Mouse (Mus musculus): ENCODE measurements around the gene Lgr4. TPM values are rescaled to one million over a fixed set of nuclear protein-coding genes. Genes with fewer than 3 reads are reported as not detected.
"Not testable (repeated sequence)": the region's sequence is repeated elsewhere in the genome, so short reads cannot be mapped to it uniquely, and the experiment has no call there.

The Lgr4 gene
- polyA plus RNA-seq (2014; fragmentation: Nextera tagmentation; extraction: Ambion mirVana) = 19.3 and 20.8 TPM in 2 replicates

GRCm38 (mm10) chr2:109917496-109918413, at the start of gene Lgr4:
Gene Lgr4 (plus strand): TSS chr2:109917647.
- H3K4me2 ChIP-seq (ENCODE audit: low read length) = peak within 1 kb of the TSS; percentile 80
- peaks cover 11 to 36% of the 10 kb centered on the region in 2 experiments for H3K4me1 ChIP-seq (ENCODE audit: control insufficient read depth in 2 of 2, insufficient read depth in 2 of 2, low read length in 2 of 2)
- H3K27me3 ChIP-seq (ENCODE audit: control insufficient read depth, insufficient read depth, low read length) = no peaks in the 10 kb centered on the region
- peak within 1 kb of the TSS; percentile 78 to 98 for H3K27ac ChIP-seq (replicated peaks in 1 of 2; ENCODE audit: control insufficient read depth in 1 of 2, insufficient read depth in 1 of 2, low read depth in 2 of 2, low read length in 2 of 2)
- peak within 1 kb of the TSS; percentile 97 for H3K9ac ChIP-seq (ENCODE audit: low read length)
- H3K36me3 ChIP-seq (ENCODE audit: control insufficient read depth, insufficient read depth, low read length) = no peaks in the 10 kb centered on the region
- WGBS = 0% methylated on average over 93 of the region's 111 CpGs
- peak; percentile 96 for ATAC-seq (ENCODE audit: insufficient number of reproducible peaks, insufficient read depth, low FRiP score, low read depth)
- H3K4me3 ChIP-seq (ENCODE audit: control insufficient read depth in 1 of 2, insufficient read depth in 1 of 2, low read depth in 1 of 2, low read length in 2 of 2) = peak within 1 kb of the TSS; percentile 92 to 95
- no peaks in the 10 kb centered on the region for H3K9me3 ChIP-seq (ENCODE audit: control insufficient read depth, low read length)

GRCm38 (mm10) chr2:109879429-109879828, 38.0 kb upstream of the Lgr4 start:
- H3K4me1 ChIP-seq (ENCODE audit: control insufficient read depth in 2 of 2, insufficient read depth in 2 of 2, low read length in 2 of 2); H3K9ac ChIP-seq (ENCODE audit: low read length); H3K4me3 ChIP-seq (ENCODE audit: control insufficient read depth in 1 of 2, insufficient read depth in 1 of 2, low read depth in 1 of 2, low read length in 2 of 2); H3K9me3 ChIP-seq (ENCODE audit: control insufficient read depth, low read length); H3K4me2 ChIP-seq (ENCODE audit: low read length); H3K27me3 ChIP-seq (ENCODE audit: control insufficient read depth, insufficient read depth, low read length); H3K36me3 ChIP-seq (ENCODE audit: control insufficient read depth, insufficient read depth, low read length); ATAC-seq (ENCODE audit: insufficient number of reproducible peaks, insufficient read depth, low FRiP score, low read depth); H3K27ac ChIP-seq (replicated peaks in 1 of 2; ENCODE audit: control insufficient read depth in 1 of 2, insufficient read depth in 1 of 2, low read depth in 2 of 2, low read length in 2 of 2): not testable (repeated sequence)
- 61% methylated on average over 4 of the region's 4 CpGs for WGBS

GRCm38 (mm10) chr2:109881111-109881510, 36.3 kb upstream of the Lgr4 start:
- Histone ChIP-seq H3K9me3 (ENCODE audit: control insufficient read depth, low read length) (0 out of 2 replicates have a peak, but pooled peaks cover 4% of the 10 kb centered on the region), H3K9ac (ENCODE audit: low read length) (no peak overlapping the region), H3K4me3 (ENCODE audit: control insufficient read depth in 1 of 2, insufficient read depth in 1 of 2, low read depth in 1 of 2, low read length in 2 of 2) (no peak overlapping the region), H3K4me1 (ENCODE audit: control insufficient read depth in 2 of 2, insufficient read depth in 2 of 2, low read length in 2 of 2) (no peaks in the 10 kb centered on the region; a peak in 1 of 4 replicates), H3K27me3 (ENCODE audit: control insufficient read depth, insufficient read depth, low read length) (no peaks in the 10 kb centered on the region), H3K27ac (replicated peaks in 1 of 2; ENCODE audit: control insufficient read depth in 1 of 2, insufficient read depth in 1 of 2, low read depth in 2 of 2, low read length in 2 of 2) (no peak overlapping the region), H3K4me2 (ENCODE audit: low read length) (no peak overlapping the region), H3K36me3 (ENCODE audit: control insufficient read depth, insufficient read depth, low read length) (no peaks in the 10 kb centered on the region)
- ATAC-seq (ENCODE audit: insufficient number of reproducible peaks, insufficient read depth, low FRiP score, low read depth) = no peak
- WGBS = 62% methylated on average over 2 of the region's 2 CpGs

GRCm38 (mm10) chr2:109881625-109882024, 35.8 kb upstream of the Lgr4 start:
- Histone ChIP-seq H3K4me2 (ENCODE audit: low read length) (no peak overlapping the region), H3K4me3 (ENCODE audit: control insufficient read depth in 1 of 2, insufficient read depth in 1 of 2, low read depth in 1 of 2, low read length in 2 of 2) (no peak overlapping the region), H3K27me3 (ENCODE audit: control insufficient read depth, insufficient read depth, low read length) (no peaks in the 10 kb centered on the region), H3K9me3 (ENCODE audit: control insufficient read depth, low read length) (0 out of 2 replicates have a peak, but pooled peaks cover 4% of the 10 kb centered on the region), H3K27ac (replicated peaks in 1 of 2; ENCODE audit: control insufficient read depth in 1 of 2, insufficient read depth in 1 of 2, low read depth in 2 of 2, low read length in 2 of 2) (no peak overlapping the region), H3K4me1 (ENCODE audit: control insufficient read depth in 2 of 2, insufficient read depth in 2 of 2, low read length in 2 of 2) (no peaks in the 10 kb centered on the region; a peak in 1 of 4 replicates), H3K9ac (ENCODE audit: low read length) (no peak overlapping the region), H3K36me3 (ENCODE audit: control insufficient read depth, insufficient read depth, low read length) (no peaks in the 10 kb centered on the region)
- WGBS = 45% methylated on average over 1 of the region's 1 CpGs
- no peak for ATAC-seq (ENCODE audit: insufficient number of reproducible peaks, insufficient read depth, low FRiP score, low read depth)

DNA sequence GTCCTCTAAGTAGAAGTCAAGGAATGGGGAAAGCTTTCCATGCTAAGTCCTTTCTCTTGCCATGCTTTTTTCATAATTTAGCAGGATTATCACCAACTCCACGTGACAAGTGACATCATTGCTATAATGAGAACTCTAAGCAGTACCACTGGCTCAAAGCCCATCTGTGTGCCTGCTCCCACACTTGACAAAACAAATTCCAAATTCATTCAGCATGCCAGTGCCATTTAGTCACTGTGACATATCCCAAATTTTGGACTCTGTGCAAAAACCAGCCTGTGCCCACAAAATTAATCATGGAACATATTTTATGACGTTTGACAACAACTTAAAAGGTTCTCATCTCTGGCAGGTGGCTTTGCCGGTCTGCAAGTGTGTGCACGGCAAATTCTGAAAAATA, 33.3 kb upstream of the Lgr4 start:
- Histone ChIP-seq H3K4me2 (ENCODE audit: low read length) (no peak overlapping the region), H3K9ac (ENCODE audit: low read length) (no peak overlapping the region), H3K27me3 (ENCODE audit: control insufficient read depth, insufficient read depth, low read length) (no peaks in the 10 kb centered on the region), H3K4me1 (ENCODE audit: control insufficient read depth in 2 of 2, insufficient read depth in 2 of 2, low read length in 2 of 2) (no peaks in the 10 kb centered on the region; a peak in 1 of 4 replicates), H3K9me3 (ENCODE audit: control insufficient read depth, low read length) (0 out of 2 replicates have a peak, but pooled peaks cover 4% of the 10 kb centered on the region), H3K27ac (replicated peaks in 1 of 2; ENCODE audit: control insufficient read depth in 1 of 2, insufficient read depth in 1 of 2, low read depth in 2 of 2, low read length in 2 of 2) (no peak overlapping the region), H3K4me3 (ENCODE audit: control insufficient read depth in 1 of 2, insufficient read depth in 1 of 2, low read depth in 1 of 2, low read length in 2 of 2) (no peak overlapping the region), H3K36me3 (ENCODE audit: control insufficient read depth, insufficient read depth, low read length) (no peaks in the 10 kb centered on the region)
- WGBS = 70% methylated on average over 4 of the region's 4 CpGs
- ATAC-seq (ENCODE audit: insufficient number of reproducible peaks, insufficient read depth, low FRiP score, low read depth) = no peak

DNA sequence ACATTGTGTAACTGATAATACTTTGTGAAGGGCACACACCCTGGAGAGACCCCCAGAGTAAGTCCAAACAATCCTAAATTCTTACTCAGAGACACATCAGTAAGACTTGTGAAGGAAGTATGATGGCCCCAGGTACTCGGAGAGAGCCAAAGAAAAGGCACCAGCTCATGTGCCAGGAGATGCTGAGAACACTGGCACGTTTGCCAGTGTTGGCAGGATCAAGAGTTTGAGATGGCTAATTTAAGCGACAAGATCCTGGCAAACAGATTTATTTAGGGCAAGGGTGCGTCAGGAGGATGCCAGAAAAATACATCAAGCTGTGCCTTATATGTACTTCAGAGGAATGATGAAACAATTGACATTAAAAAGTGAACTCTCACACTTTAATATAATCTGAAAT, 32.9 kb upstream of the Lgr4 start:
- no peaks in the 10 kb centered on the region for H3K27me3 ChIP-seq (ENCODE audit: control insufficient read depth, insufficient read depth, low read length)
- H3K4me1 ChIP-seq (ENCODE audit: control insufficient read depth in 2 of 2, insufficient read depth in 2 of 2, low read length in 2 of 2) = no peaks in the 10 kb centered on the region; a peak in 1 of 4 replicates
- no peak overlapping the region for H3K27ac ChIP-seq (replicated peaks in 1 of 2; ENCODE audit: control insufficient read depth in 1 of 2, insufficient read depth in 1 of 2, low read depth in 2 of 2, low read length in 2 of 2)
- H3K4me3 ChIP-seq (ENCODE audit: control insufficient read depth in 1 of 2, insufficient read depth in 1 of 2, low read depth in 1 of 2, low read length in 2 of 2) = no peak overlapping the region
- H3K4me2 ChIP-seq (ENCODE audit: low read length) = no peak overlapping the region
- 48% methylated on average over 4 of the region's 4 CpGs for WGBS
- H3K9me3 ChIP-seq (ENCODE audit: control insufficient read depth, low read length) = 0 out of 2 replicates have a peak, but pooled peaks cover 4% of the 10 kb centered on the region
- no peak overlapping the region for H3K9ac ChIP-seq (ENCODE audit: low read length)
- ATAC-seq (ENCODE audit: insufficient number of reproducible peaks, insufficient read depth, low FRiP score, low read depth) = no peak
- no peaks in the 10 kb centered on the region for H3K36me3 ChIP-seq (ENCODE audit: control insufficient read depth, insufficient read depth, low read length)

GRCm38 (mm10) chr2:109890068-109890467, 27.4 kb upstream of the Lgr4 start:
- 36% methylated on average over 4 of the region's 4 CpGs for WGBS
- peak overlapping the region; percentile 98 for H3K9ac ChIP-seq (ENCODE audit: low read length)

More at GRCm38 (mm10) chr2:109890068-109890467, 27.4 kb upstream of the Lgr4 start:
- Histone ChIP-seq H3K4me1 (ENCODE audit: control insufficient read depth in 2 of 2, insufficient read depth in 2 of 2, low read length in 2 of 2) (peaks cover 0 to 16% of the 10 kb centered on the region in 2 experiments; a peak in 2 of 4 replicates), H3K36me3 (ENCODE audit: control insufficient read depth, insufficient read depth, low read length) (peaks cover 10% of the 10 kb centered on the region), H3K9me3 (ENCODE audit: control insufficient read depth, low read length) (no peaks in the 10 kb centered on the region), H3K4me3 (ENCODE audit: control insufficient read depth in 1 of 2, insufficient read depth in 1 of 2, low read depth in 1 of 2, low read length in 2 of 2) (peak overlapping the region; percentile 86 to 97), H3K27ac (replicated peaks in 1 of 2; ENCODE audit: control insufficient read depth in 1 of 2, insufficient read depth in 1 of 2, low read depth in 2 of 2, low read length in 2 of 2) (peak overlapping the region in 1 of 2 experiments; percentile 94; a peak in 2 of 4 replicates), H3K4me2 (ENCODE audit: low read length) (peak overlapping the region; percentile 62), H3K27me3 (ENCODE audit: control insufficient read depth, insufficient read depth, low read length) (no peaks in the 10 kb centered on the region)
- ATAC-seq (ENCODE audit: insufficient number of reproducible peaks, insufficient read depth, low FRiP score, low read depth) = no peak

All from heart, embryonic 14.5 days (tissue).